Mouse (Mus musculus): Measurements from ENCODE around the gene Gm49368.
"Not testable (repeated sequence)": the region's sequence is repeated elsewhere in the genome, so short reads cannot be mapped to it uniquely, and the experiment has no call there.

The Gm49368 gene

DNA sequence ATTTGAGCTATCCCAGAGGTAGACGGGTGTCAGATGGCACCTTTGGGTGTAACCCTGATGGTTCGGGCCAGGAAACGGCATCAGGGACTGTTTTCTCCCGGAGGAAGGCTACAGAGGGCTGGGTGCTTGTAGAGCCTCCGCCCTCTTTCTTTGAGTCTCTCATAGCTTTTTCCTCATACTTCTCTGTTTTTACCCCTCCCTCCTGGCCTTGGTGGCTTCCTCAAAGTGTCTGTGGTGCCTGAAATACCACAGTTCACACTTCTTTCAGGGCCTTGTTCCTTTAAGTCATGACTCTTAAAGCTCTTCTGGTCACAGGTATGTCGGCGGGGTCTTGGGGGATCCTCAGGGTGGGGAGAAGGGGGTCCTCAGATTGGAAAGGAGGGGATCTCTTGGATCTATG is at the start of gene Gm49368, which contains the start of gene Itgam:
Gm49368 (plus strand) TSS at position 228 of the 400 bp plus-strand sequence.
Itgam (plus strand) TSS at position 185 of the 400 bp plus-strand sequence.
- no peak for DNase-seq

DNA sequence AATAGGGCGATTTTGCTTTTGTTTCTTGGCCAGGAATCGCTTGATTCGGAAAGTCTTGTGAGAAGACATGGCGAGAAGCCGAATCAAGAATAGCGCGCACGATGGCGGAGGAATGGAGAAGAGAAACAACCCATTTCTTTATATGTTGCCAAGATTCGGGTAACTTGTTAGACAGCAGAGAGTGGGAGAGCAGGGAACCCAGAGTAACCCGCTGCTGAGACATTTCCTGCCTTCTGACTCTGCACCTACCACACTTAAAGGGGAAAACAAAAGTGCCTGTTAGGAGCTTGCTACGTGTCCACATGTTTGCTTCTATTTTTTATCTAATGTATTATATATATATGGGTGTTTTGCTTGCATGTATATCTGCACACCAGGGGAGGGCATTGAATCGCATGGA is 49.4 kb upstream of the Gm49368 start:
- no peak for DNase-seq

DNA sequence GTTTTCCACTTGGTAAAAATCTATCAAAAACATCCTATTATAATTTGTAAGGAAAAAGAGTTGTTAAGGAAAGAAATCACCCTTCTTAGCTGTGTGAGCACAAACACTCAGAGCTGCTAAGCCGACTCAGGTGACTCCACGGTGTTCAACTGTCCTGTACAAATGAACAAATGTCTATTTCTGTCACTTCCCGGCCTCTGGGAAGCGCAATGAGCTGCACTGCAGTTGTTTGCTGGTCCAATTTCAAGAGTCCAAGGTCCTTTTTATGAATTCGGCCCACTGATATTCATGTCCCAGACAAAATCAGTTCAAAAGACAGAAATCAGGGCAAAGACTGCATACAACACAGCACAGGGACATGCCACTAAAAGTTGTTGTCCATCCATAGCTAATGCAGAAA is 46.3 kb upstream of the Gm49368 start:
- DNase-seq, result not testable (repeated sequence)

DNA sequence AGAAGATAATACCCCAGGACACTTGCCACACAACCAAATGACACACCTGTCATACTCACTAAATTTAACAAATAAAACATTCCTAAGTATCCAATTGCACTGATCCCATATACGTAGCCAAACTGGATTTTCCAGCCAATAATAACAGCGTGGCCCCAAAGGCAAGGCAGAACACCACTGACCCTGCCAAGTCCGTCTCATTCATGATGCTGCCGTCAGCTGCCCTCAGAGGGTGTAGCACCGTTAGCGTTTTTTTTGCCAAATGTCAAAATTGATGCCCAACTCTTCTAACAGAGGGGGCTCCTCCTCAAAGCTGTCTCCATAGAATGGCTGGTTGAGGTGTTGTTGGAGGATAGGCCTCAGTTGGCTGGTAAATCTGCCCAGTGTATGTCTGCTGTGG is 45.8 kb upstream of the Gm49368 start:
- no peak for DNase-seq

DNA sequence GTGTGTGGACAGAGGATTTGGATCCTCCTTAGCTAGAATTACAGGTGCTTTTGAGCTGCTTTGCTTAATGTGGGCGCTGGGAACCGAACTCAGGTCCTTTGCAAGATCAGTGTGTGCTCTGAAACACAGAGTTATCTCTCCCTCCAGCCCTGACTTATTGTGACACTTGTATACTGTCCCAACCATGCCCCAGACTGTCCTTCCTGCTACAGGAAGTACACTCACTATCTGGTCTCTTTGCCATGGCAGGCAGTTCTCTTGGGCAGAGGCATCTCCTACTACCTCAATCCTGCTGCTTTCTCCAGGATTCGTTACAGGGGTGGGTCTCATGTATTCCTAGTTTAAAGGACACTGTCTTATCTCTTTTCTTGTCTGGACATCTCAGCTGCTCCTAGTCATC is 44.2 kb upstream of the Gm49368 start:
- DNase-seq, result no peak

DNA sequence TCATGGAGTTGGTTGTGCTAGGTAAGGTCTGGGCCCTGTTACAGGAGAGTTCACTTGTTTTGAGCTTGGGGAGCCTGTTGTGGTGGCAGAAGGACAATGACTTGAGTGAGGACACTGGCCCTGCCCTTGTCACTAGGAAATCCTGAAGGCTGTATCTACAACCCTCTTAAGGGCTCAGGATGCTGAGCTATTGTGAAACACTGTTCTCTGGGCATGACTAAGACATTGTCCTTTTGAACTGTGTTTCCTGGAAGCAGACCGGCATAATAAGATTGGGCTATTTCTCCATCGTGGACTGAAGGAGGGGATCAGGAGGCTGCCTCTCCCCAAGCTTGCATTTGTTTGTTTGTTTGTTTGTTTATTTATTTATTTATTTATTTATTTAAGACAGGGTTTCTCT is 43.3 kb upstream of the Gm49368 start:
- no peak for DNase-seq

DNA sequence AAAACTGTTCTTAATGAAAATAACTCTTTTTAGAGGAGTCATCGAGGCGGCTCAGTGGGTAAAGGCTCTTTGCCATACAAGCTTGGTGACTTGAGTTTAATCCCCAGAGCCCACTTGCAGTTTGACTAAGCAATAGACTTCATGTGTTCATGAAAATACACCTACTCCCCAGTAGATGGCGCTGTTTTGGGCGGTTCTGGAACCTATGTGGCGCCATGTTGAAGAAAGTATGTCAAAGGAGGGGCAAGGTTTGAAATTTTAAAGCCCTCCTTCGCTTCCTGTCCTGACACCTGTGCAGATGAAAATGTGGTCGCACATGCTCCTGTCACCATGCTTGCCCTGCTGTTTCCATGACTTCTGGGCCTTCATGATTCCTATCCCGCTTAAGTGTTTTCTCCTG is 39.5 kb upstream of the Gm49368 start:
- no peak for DNase-seq

DNA sequence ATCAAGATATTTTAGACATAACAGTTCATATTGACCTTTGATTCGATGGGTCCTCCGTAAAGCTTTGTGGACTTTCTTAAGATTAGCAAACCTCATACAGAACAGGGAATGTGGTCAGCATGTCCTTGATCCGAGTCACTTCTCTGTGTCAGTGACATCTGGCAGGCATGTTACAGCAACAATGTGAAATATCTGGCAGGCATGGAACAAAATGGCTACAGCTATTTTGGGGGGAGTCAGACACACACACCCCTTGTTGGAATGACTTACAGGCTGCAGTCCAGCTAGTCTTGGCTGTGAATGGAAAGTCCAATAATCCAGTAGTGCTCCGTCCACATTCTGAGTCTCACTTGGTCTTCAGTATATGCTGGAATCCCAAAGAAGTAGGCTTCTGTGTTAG is 38.9 kb upstream of the Gm49368 start:
- no peak for DNase-seq

DNA sequence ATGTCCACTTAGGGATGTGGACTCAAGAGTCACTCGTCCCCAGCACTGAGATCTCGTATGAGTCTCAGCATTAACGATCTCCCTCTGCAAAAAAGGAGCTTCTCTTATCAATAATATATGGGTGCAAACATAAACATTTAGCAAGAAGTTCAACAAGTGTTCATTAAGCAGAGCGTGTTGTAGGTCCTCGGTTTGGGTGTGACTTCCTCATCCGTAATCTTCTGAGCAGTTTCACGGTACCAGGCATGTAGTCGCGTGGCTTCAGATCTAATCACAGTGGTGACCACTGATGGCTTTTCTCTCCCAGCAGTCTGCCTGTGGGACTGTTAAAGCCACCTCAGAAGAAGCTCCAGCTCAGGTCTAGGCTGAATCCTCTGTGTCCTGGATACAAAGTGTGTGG is 38.1 kb upstream of the Gm49368 start:
- DNase-seq, result no peak

DNA sequence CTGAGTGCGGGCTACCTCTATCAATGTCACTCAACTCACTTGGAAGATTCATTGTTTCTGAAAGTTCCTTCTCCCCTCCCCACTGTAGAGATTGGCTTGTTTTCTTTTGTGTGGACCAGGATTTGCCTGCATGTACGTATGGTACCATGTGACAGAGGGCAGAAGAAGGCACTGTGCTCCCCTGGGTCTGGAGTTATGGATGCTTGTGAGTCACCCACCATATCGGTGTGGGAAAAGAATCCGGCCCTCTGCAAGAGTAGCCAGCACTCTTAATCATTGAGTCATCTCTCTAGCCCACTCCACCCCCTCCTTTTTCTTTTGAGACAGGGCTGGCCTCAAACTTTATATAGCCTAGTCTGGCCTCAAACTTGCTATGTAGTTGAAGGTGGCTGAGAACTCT is 37.6 kb upstream of the Gm49368 start:
- no peak for DNase-seq

DNA sequence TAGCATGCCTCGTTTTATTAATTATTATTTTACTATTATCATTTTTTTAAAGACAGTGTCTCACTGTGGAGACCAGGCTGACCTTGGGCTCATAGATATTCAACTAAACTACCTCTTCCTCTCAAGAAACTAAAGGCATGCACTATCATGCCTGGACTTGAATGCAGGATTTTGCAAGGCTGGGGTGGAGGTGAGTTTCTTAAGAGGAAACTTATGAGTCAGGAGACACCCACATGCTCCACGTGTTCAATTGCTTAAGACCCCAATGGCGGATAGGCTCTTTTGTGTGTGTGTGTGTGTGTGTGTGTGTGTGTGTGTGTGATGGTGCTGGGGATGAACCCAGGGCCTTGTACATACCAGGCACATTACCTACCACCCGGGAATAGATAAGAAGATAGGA is 37.1 kb upstream of the Gm49368 start:
- no peak for DNase-seq

DNA sequence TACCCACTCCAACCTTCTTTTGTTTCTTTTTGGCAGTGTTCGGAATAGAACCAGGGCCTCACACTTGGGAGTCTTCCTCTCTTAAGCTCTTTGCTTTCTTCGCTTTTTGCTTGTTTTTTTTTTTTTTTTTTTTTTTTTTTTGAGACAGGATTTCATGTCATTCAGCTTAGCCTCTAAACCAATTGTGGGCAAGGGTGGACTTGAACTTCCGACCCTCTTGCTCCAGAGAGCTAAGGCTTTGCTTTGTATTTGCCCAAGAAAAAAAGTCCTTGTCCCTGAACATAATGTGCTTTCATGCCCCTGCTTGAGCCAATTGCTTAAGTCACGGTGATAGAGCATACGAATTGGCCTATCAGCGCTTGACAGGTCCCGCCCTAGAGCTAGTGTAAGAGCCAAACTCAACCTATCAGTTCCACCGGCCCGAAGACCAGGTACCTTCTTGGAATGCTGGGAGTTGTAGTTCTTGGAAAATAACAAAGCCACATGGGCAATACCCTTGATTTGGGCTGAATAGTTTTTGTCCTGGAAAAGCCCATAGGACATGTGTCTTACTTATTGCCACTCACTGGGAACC is 31.0 kb upstream of the Gm49368 start:
- peak in 1 of 2 experiments; percentile 21 for DNase-seq

DNA sequence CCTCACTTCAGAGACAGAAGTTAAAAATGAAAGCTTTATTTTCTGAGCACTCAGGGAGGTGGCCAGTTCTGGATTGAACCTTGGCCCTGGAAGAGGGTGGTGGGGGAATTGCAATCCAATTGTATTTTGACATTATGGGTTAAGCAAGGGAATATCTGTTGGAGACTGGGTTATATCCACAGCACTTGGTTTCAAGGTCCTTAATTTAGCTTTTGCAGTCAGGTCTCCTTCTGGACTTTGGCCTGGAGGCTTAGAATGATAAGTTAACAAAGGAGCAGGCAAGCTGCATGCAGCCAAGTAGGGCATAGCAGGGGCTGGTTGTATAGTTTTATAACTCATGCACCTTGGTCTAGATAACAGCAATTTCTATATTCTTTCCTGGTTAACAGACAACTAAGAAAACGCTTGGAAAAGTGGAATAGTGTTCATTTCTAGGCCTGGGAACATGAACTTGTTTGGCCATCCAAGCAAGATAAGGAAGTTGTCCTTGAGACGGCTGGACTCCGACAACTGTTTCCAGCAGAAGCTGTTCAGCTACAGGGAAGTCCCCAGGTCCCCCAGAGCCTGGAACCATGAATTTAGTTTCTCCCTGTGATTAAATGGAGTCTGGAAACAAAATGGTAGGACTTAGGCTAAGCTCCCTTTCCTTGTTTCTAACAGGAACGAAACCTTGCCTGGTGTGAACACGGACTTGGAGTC is 30.0 kb upstream of the Gm49368 start:
- no peak for DNase-seq

DNA sequence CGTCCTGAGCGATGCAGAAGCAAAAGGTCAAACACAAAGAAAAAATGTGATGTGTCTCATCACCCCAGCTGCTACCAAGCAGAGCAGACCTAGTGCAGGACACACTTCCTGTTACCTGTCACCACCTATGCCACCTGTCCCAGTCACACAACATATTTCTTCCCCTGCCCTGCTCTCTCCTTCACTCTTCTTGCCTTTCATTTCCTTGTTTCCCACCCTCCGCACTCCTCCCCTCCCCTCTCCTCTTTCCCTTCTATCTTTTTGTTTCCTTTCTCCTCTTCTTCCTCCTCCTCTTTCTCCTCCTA is 29.5 kb upstream of the Gm49368 start:
- no peak for DNase-seq

DNA sequence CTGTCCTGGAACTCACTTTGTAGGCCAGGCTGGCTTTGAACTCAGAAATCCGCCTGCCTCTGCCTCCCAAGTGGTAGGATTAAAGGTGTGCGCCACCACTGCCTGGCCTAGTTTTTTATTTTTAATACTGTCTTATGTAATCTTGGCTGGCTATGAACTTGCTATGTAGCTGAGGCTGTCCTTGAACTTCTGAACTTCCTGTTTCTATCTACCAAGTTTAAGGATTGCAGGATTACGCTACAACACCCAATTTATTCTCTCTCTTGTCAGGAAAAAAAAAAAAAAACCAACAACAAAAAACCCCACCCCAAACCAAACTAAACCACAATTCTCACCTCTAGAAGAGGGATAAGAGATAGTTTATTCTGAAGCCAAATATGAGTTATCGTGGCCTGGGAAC is 28.9 kb upstream of the Gm49368 start:
- no peak for DNase-seq

DNA sequence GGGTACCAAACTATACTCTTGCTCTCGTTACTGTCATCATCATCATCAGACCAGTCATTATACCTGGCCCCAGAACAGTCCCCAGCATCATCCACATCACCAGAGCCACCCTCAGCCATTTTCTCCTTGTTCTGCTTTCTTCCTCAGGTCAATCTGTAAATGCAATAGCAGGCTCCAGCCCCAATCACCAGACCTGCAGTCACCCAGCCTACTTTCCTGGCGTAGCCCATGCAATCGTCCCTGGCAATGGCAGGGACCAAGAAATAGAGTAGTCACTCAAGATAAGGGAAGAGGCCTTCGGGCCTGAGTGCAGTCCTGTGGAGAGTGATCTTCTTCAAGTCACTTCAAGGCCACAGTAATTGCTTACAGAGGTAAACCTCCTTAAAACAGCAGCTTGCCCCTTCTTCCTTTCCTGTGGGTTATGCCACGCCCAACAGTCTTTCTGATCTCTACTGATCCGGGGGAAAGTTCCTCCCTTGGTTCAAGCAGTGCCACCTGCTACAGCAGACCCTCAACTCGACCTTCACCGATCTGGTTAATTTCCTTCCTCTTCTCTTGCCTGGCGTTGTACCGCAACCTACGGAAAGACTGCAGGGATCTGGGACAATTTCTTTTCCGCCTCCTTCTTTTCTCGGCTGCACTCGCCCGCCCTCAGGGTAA is 20.2 kb upstream of the Gm49368 start:
- not testable (repeated sequence) for DNase-seq

DNA sequence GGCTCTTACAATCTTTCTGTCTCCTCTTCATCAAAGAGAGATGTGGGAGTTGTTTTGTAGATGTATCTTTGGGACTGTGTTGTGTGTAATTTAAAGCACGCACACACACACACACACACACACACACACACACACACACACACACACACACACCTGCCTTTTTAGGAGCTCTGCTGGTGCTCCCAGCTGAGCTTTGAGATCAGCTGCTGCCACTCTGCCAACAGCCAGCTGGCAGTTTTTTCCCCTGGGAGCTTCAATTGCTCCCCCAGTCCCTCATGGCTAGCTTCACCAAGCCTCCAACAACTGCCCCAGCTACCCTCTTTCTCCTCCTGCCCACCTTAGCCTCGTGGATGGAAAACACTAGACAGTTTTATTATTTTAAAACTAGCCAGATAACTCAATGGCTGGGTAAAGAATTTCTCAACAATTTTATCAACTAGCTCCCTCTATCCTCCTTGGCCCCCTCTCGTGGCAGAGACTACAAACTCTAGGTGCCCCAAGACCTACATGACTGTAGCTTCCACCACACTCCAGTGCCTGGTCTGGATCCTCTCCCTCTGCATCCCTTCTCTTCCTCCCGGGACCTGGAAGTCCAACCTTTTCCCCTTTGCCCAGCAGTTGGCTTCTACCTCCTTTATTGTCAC is 18.2 kb upstream of the Gm49368 start:
- DNase-seq, result no peak

DNA sequence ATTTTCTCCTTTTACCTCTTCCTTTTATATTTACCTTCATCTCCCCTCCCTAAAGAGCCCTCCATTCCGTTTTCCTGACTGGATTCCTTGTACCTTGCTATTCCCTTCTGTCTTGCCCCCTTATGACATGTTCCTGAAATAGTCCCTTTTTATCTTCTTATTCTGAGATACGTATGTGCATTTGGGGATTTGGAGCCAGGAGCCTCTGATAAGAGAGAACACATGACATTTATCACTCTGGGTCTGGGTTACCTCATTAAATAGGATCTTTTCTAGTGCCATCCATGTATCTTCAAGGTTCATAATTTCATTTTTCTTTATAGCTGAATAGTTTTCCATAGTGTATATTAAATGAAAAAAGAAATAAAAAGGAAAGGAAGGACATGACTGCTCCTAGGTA is 16.8 kb upstream of the Gm49368 start:
- DNase-seq, result no peak

DNA sequence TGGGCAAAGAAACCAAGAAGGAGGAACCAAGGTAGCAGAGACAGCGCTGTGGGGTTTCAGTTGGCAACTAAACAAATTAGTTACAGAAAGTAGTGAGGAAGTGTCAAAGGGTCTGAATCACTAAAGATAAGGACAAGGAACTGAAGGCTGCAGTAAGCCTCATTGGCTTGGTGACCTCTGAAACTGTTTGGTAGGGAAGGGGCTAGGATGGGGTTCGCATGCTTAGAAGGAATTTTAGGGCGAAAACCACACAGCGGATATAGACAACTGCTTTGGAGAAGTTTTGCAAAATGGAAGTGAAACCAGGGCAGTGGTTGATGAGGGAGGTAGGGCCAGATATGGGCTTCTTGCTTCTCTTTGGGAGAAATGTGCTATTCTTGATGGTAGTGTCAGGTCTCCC is 13.7 kb upstream of the Gm49368 start:
- no peak for DNase-seq

DNA sequence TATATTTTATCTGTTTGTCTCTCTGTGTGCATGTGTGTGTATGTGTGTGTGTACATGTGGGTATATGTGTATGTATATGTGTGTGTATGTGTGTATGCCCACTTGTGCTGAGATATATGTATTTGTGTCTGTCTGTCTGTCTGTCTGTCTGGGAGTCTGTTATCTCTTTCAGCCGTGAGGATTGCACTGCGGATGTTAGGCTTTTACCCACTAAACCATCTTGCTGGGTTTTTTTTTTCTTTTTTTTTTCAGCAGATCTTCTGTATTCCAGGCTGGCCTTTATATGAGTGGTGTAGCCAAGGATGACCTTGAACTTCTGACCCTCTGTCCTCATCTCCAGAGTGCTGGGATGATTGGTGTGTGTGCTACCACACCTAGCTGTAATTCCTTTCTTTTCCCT is 13.2 kb upstream of the Gm49368 start:
- no peak for DNase-seq

DNA sequence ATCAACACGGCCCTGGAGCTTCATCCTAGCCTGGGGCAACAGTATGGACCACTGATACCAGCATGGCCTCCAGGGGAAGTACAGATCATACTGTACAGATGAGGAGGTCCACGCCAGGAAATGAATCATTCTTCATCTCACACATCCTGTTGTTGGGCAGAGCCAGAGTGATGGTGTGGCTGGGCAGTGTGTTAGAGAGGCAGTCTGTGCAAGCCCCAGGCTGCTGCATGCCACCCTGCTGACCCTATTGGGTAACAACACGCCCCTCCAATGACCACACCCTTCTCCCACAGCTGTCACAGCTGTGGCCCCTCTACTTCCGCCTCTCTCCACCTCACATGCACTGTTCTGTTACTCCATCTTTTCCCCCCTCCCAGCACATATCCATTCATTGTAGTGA is 11.7 kb upstream of the Gm49368 start:
- no peak for DNase-seq

DNA sequence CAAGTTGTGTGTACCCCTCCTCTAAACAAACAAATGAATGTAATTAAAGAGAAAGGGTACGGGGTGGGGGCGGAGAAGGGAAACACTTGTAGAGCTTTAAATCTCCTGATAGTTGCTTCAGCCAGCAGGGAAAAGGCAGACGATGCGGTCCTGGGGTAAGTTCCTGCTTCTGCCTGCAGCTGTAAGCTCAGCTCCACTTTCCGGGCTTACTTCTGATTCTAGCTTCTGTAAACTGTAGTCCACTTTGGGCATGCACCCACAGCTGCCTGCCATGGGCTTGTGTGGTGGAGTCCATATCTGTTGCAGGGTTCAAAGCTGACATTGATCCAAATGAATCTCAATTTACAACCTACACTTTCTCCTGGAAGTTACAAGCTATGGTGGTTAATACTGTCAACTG is 9.4 kb upstream of the Gm49368 start:
- no peak for DNase-seq

DNA sequence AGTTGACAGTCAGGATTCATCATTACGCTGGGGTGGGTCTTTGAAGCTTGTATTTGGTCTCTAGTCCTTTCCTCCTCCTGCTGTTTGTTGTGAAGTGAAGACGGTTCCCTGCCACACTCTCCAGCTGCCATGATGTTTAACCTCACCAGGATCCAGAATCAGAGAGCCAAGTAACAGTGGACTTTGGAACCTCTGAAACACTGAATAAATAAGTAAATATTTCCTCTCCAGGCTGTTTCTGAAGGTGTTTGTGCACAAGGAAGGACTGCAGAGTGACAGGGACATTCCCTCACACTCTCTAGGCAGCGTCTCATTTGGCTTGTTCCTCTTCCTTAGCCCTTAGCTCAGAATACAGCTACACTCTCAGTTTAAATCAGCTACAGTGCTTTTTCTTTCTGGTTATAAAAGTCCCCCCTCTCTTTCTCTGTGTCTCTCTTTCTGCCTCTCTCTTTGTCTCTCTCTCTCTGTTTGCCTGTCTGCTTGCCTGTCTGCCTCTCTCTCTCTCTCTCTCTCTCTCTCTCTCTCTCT is 5.5 kb upstream of the Gm49368 start:
- no peak for DNase-seq

DNA sequence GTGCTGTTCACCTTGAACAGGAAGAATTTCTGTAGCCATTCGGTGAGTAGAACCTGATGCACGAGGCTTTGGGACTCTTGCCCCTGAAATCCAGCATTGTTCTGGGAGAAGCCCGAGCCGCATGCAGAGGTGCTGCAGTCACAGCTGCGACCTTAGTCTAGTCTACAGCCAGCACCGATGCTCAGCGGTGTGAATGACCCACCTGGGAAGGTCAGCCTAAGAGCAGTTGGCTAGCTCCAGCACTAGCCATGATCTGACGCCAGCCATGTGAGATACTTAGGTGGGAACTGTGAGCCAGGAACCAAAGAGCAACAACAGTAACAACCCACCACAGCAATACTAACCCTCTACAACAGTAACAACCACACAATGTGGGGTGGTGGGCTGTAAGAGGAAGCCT is 4.6 kb upstream of the Gm49368 start:
- DNase-seq, result no peak
